Mouse (Mus musculus): ENCODE results near the gene Cox6a1.

Cox6a1 gene

DNA sequence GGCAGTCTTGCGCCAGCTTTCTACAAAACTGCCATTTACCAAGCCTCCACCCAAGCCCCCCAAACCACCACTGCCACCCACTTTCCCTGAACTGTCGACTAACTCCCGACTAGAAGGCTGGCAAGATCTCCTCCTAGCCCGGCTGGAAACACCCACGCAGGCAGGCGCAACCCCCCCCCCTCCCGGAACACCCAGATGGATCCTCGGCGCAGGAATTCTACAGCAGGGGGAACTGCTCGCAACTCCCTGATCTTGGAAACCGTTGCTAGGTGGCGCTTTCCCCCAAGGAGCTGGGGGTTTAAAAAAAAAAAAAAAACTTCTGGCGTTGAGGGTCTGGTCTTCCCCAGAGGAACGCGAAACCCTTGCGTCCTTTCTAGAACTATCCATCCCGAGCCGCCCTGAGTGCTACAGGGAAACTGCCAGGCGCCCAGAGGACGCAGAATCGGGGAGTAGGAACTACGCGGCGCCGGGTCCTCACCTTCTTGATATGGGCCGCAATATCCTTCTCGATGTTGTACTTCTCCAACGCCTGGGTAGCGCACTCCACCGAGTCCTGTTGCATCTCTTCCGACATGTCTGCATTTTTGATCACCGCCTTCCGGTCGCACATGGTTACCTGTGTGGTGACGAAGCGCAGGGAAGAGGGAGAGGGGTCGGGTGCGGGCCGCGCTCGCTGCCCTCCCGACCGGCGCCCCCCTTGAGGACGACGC lies 48.6 kb downstream of the Cox6a1 start:
- peak; percentile 73 for DNase-seq

DNA sequence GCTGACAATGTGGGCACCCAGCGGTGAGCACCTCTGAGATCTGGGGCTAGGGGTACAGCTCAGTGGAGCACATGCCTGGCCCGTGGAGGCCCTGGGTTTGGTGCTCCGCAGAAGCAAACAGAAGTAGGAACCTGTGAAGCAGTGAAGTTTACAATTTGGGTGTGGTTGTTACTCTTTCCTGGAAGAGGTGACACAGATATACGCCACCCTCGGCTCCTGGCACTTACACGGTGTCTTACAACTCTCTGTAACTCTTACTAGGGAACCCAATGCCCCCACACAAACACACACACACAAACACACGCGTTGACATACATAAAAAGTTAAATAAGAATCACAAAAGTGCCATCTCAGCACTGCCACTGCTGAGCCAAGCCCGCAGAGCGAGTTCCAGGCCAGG lies 52.4 kb downstream of the Cox6a1 start:
- no peak for DNase-seq

Data from cerebellum, adult 9-11 months (tissue).